Mouse (Mus musculus) limb, embryonic 14.5 days (tissue): ENCODE measurements around the gene Lrmda. TPM values are rescaled to one million over a fixed set of nuclear protein-coding genes. Genes with fewer than 3 reads are reported as not detected.

Experiments used
- ATAC-seq: fragments of 200-750 bp; cut with Nextera tagmentation; 2 replicates; pipeline ENCODE4 v1.8.0; 2017; ENCODE audit warnings: low read depth, moderate number of reproducible peaks, moderate TSS enrichment; ENCODE audit not compliant: low FRiP score
- DNase-seq: peaks from one replicate; pipeline ENCODE4 v3.0.0-alpha.2; 2015; ENCODE audit warnings: low spot score
- H3K27ac ChIP-seq: fragments of 300-500 bp; sonication (generic); replicated peaks from 2 replicates; pipeline ENCODE4 v1.5.1; 2014; ENCODE audit warnings: low read depth, mild to moderate bottlenecking, low read length, moderate library complexity, mixed read lengths
- H3K27me3 ChIP-seq: fragments of 300-500 bp; sonication (generic); 2 replicates; pipeline ENCODE4 v1.6.1; 2014; ENCODE audit warnings: low read length, mixed read lengths; ENCODE audit not compliant: control insufficient read depth, insufficient read depth
- H3K36me3 ChIP-seq: fragments of 300-500 bp; sonication (generic); 2 replicates; pipeline ENCODE4 v1.6.1; 2014; ENCODE audit warnings: mild to moderate bottlenecking, low read length, moderate library complexity, mixed read lengths; ENCODE audit not compliant: control insufficient read depth, insufficient read depth
- H3K4me1 ChIP-seq: fragments of 300-500 bp; sonication (generic); 2 replicates; pipeline ENCODE4 v1.6.1; 2014; ENCODE audit warnings: antibody characterized with exemption, low read length, mixed read lengths; ENCODE audit not compliant: control insufficient read depth, insufficient read depth
- H3K4me2 ChIP-seq: fragments of 300-500 bp; sonication (generic); replicated peaks from 2 replicates; pipeline ENCODE4 v1.6.1; 2014; ENCODE audit warnings: low read depth, mild to moderate bottlenecking, low read length, moderate library complexity; ENCODE audit not compliant: severe bottlenecking
- H3K4me3 ChIP-seq: fragments of 300-500 bp; sonication (generic); replicated peaks from 2 replicates; pipeline ENCODE4 v1.5.1; 2014; ENCODE audit warnings: low read length
- H3K9ac ChIP-seq: fragments of 300-500 bp; sonication (generic); 2 replicates; pipeline ENCODE4 v1.6.1; 2014; ENCODE audit warnings: mild to moderate bottlenecking, low read depth, low read length, moderate library complexity; ENCODE audit not compliant: severe bottlenecking
- H3K9me3 ChIP-seq: fragments of 300-500 bp; sonication (generic); 2 replicates; pipeline ENCODE4 v1.6.1; 2016; ENCODE audit warnings: low read length; ENCODE audit not compliant: control insufficient read depth
- POLR2A ChIP-seq: fragments of 200-500 bp; IDR thresholded peaks from 2 replicates; pipeline ENCODE4 v1.8.0; 2012; ENCODE audit warnings: inconsistent platforms, mild to moderate bottlenecking, moderate library complexity, borderline replicate concordance; ENCODE audit not compliant: insufficient read depth, insufficient read length; ENCODE audit errors: extremely low read depth
- WGBS: fragments of 180-500 bp; shearing (Covaris S2); extraction: QIAGEN DNeasy Blood & Tissue Kit; methylation state at CpG from one replicate; pipeline ENCODE4 v1.1.7; 2014; 5-methylcytosine and 5-hydroxymethylcytosine counted together
- polyA plus RNA-seq, 2 experiments: library from polyadenylated mRNA; depleted of rRNA in 1 of 2; stranded (reverse) in 1 of 2; unstranded in 1 of 2; fragments of >200 nt; fragmentation: Nextera tagmentation in 1 of 2; extraction: Ambion mirVana in 1 of 2; gene quantifications; 2 replicates each; pipeline versions ENCODE4 v1.2.1 to v1.2.3; 2012 to 2014

Lrmda gene
- polyA plus RNA-seq (2012; rRNA removed) = 0.08 and 0.13 TPM in 2 replicates
- 0.35 and 0.72 TPM in 2 replicates for polyA plus RNA-seq (2014; fragmentation: Nextera tagmentation; extraction: Ambion mirVana)

DNA sequence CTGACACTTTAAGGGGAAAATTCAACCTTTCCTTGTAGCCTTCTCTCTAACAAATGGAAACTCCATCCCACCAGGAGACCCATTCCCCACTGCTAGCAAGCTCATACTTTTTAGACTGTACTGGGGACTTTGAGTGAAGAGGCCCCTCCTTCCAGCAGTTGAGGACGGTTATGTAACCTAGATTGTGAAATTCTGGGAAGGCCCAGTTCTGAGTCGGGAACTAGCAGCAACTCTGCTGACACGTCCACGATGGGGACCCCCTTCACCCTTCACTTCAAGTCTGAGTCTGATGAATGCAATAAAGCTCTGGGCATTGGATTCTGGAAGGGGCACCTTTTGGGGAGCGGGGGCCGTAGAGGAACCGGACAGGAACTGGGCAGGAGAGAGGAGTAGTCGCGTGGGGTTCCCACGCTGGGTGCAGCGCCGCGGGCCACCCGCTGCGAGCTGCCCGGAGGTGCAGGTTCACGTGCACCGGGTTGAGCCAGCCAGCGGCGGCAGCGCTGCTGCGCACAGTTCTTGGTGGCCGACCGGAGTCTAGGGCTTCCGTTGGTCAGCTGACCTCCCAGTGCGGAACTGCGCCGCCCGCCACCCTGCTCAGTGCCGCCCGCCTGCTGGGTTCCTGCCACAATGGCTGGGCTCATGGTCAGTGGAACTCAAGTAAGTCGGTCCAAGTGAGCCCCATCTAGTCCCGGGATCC is at the start of gene Lrmda:
Lrmda (plus strand) TSS at position 461 of the 697 bp plus-strand sequence.
- Histone ChIP-seq H3K27me3 (no peaks in the 10 kb centered on the region; the same call in 1 of the 2 replicates), H3K27ac (no peak within 1 kb of the TSS), H3K4me1 (peaks cover 7% of the 10 kb centered on the region; the same call in 1 of the 2 replicates), H3K9me3 (no peaks in the 10 kb centered on the region), H3K9ac (peak within 1 kb of the TSS; percentile 56), H3K4me2 (peak within 1 kb of the TSS; percentile 89), H3K36me3 (no peaks in the 10 kb centered on the region), H3K4me3 (peak within 1 kb of the TSS; percentile 32)
- 5% methylated on average over 31 of the region's 33 CpGs for WGBS
- TF ChIP-seq POLR2A = no peak
- ATAC-seq = peak; percentile 57; the same call in 1 of the 2 replicates
- DNase-seq = peak; percentile 26

- Histone ChIP-seq H3K4me3 (peak overlapping the region; percentile 47), H3K27me3 (peaks cover 3% of the 10 kb centered on the region; the same call in 1 of the 2 replicates), H3K4me2 (peak overlapping the region; percentile 36; the same call in 1 of the 2 replicates), H3K9me3 (no peaks in the 10 kb centered on the region), H3K4me1 (peaks cover 12% of the 10 kb centered on the region; the same call in 1 of the 2 replicates), H3K9ac (peak overlapping the region; percentile 80; the same call in 1 of the 2 replicates), H3K27ac (0 out of 2 replicates have a peak overlapping the region, but pooled peaks have one; percentile 27), H3K36me3 (peaks cover 34% of the 10 kb centered on the region)
- ATAC-seq (peak; percentile 77), DNase-seq (peak; percentile 84)
- peak; percentile 59; the same call in 1 of the 2 replicates for TF ChIP-seq POLR2A
- 2% methylated on average over 22 of the region's 22 CpGs for WGBS
Observed at GRCm38 (mm10) chr14:21981462-21981861, 38.0 kb upstream of the Lrmda start.

- peaks cover 34% of the 10 kb centered on the region for H3K36me3 ChIP-seq
- peak overlapping the region; percentile 47 for H3K4me3 ChIP-seq
- peak overlapping the region; percentile 80 for H3K9ac ChIP-seq
- peaks cover 12% of the 10 kb centered on the region; the same call in 1 of the 2 replicates for H3K4me1 ChIP-seq
- 22% methylated on average over 14 of the region's 14 CpGs for WGBS
- no peak for DNase-seq
- H3K27me3 ChIP-seq = peaks cover 3% of the 10 kb centered on the region; the same call in 1 of the 2 replicates
- peak overlapping the region; percentile 83 for H3K4me2 ChIP-seq
- TF ChIP-seq POLR2A = no peak
- peak overlapping the region; percentile 84 for H3K27ac ChIP-seq
- H3K9me3 ChIP-seq = no peaks in the 10 kb centered on the region
- no peak for ATAC-seq
Observed at GRCm38 (mm10) chr14:21982096-21982591, 37.4 kb upstream of the Lrmda start.

DNA sequence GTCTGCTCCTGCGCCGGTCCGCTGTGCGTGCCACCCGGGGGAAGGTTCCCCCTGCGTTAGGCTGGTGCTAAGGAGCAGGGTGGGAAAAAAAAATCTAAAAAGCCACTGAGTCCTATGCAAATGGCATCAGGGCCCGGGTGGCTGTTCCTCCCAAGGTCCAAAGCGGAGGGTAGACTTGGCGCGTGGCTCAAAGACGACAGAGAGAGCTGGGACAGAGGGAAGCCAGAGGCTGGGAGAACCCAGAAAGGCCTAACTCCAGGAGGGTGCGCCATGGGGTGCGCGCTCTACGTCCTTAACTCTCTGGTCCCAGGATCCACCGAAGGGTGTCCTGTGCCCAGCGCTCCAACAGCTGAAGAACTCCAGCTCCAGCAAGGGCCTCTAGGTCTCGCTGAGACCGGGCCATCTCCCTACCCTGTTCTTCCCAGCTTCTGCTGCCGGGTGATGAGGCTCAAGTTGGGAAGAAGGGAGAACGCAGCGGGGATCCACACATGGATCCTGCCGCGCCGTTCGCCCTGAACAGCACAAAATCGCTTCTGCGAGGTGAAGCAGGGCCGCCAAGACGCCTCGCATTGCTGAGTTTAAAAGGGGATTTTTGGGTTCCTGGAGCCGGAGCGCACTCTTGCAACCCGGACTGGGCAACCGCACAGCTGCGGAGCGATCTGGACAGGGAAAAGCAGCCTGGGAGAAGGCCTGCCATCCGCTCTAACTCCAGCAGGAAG is 36.8 kb upstream of the Lrmda start:
- WGBS = 4% methylated on average over 36 of the region's 38 CpGs
- Histone ChIP-seq H3K9ac (peak overlapping the region; percentile 80), H3K4me1 (peaks cover 12% of the 10 kb centered on the region; the same call in 1 of the 2 replicates), H3K9me3 (no peaks in the 10 kb centered on the region), H3K4me3 (peak overlapping the region; percentile 47), H3K27ac (peak overlapping the region; percentile 84), H3K4me2 (peak overlapping the region; percentile 83), H3K36me3 (peaks cover 34% of the 10 kb centered on the region), H3K27me3 (peaks cover 3% of the 10 kb centered on the region; the same call in 1 of the 2 replicates)
- DNase-seq (no peak), ATAC-seq (no peak)
- no peak for TF ChIP-seq POLR2A
